Mouse (Mus musculus): ENCODE data around the gene Taf13. TPM values are rescaled to one million over a fixed set of nuclear protein-coding genes. Genes with fewer than 3 reads are reported as not detected.
A peak's percentile ranks its signal among the peaks of the same experiment; 100 is the strongest.

Gene Taf13
- total and polyA plus RNA-seq, 3 experiments = 1.1 to 22.2 (median 14.4) TPM

- H3K4me3 ChIP-seq (ENCODE audit: low read depth, low read length) = no peak overlapping the region
- peaks cover 13% of the 10 kb centered on the region for H3K4me1 ChIP-seq (ENCODE audit: insufficient read depth, low read depth, low read length)
- H3K9me3 ChIP-seq (replicated peaks) = no peaks in the 10 kb centered on the region
- peaks cover 7% of the 10 kb centered on the region; the same call in 1 of the 2 replicates for H3K27me3 ChIP-seq (ENCODE audit: insufficient read depth, low read length)
- TF ChIP-seq GATA1 (IDR thresholded peaks at IDR 0.05; ENCODE audit: borderline replicate concordance, low read length) = no peak
- no peak for TF ChIP-seq POLR2AphosphoS5 (IDR thresholded peaks at IDR 0.05; ENCODE audit: insufficient replicate concordance, low read depth, low read length)
- TF ChIP-seq GATA2 (IDR thresholded peaks at IDR 0.05; ENCODE audit: borderline replicate concordance, low read depth, low read length) = no peak
- no peak for TF ChIP-seq TAL1 (conservative IDR thresholded peaks at IDR 0.05; ENCODE audit: low read depth, low read length)
- TF ChIP-seq CTCF (IDR thresholded peaks at IDR 0.05; ENCODE audit: low read depth, low read length) = no peak
- no peaks in the 10 kb centered on the region for H3K36me3 ChIP-seq (replicated peaks)
- ATAC-seq (ENCODE audit: extremely low read depth, insufficient number of reproducible peaks, low FRiP score, poor library complexity, severe bottlenecking) (no peak), DNase-seq (ENCODE audit: low spot score) (no peak)
Observed at GRCm38 (mm10) chr3:108588446-108588845, 16.9 kb downstream of the Taf13 start.

- DNase-seq (ENCODE audit: low spot score) (peak; percentile 97), ATAC-seq (ENCODE audit: extremely low read depth, insufficient number of reproducible peaks, low FRiP score, poor library complexity, severe bottlenecking) (peak; percentile 100)
- H3K4me1 ChIP-seq (ENCODE audit: insufficient read depth, low read depth, low read length) = peaks cover 13% of the 10 kb centered on the region
- TF ChIP-seq CTCF (IDR thresholded peaks at IDR 0.05; ENCODE audit: low read depth, low read length) = no peak
- H3K4me3 ChIP-seq (ENCODE audit: low read depth, low read length) = peak within 1 kb of the TSS; percentile 92
- H3K9me3 ChIP-seq (replicated peaks) = no peaks in the 10 kb centered on the region
- H3K27me3 ChIP-seq (ENCODE audit: insufficient read depth, low read length) = peaks cover 7% of the 10 kb centered on the region; the same call in 1 of the 2 replicates
- no peaks in the 10 kb centered on the region for H3K36me3 ChIP-seq (replicated peaks)
Observed at GRCm38 (mm10) chr3:108590786-108591529, 19.5 kb downstream of the Taf13 start, which contains the start of gene Wdr47. Wdr47 (plus strand) TSS chr3:108591279.

GRCm38 (mm10) chr3:108591530-108592522 is 20.3 kb downstream of the Taf13 start:
- no peak for TF ChIP-seq GATA1 (IDR thresholded peaks at IDR 0.05; ENCODE audit: borderline replicate concordance, low read length)
- TF ChIP-seq GATA2 (IDR thresholded peaks at IDR 0.05; ENCODE audit: borderline replicate concordance, low read depth, low read length) = no peak
- no peak for TF ChIP-seq TAL1 (conservative IDR thresholded peaks at IDR 0.05; ENCODE audit: low read depth, low read length)
- TF ChIP-seq POLR2AphosphoS5 (IDR thresholded peaks at IDR 0.05; ENCODE audit: insufficient replicate concordance, low read depth, low read length) = no peak
- no peak for TF ChIP-seq CTCF (IDR thresholded peaks at IDR 0.05; ENCODE audit: low read depth, low read length)
- Histone ChIP-seq H3K27me3 (ENCODE audit: insufficient read depth, low read length) (peaks cover 7% of the 10 kb centered on the region; the same call in 1 of the 2 replicates), H3K4me3 (ENCODE audit: low read depth, low read length) (peak overlapping the region; percentile 92), H3K36me3 (replicated peaks) (no peaks in the 10 kb centered on the region), H3K9me3 (replicated peaks) (no peaks in the 10 kb centered on the region), H3K4me1 (ENCODE audit: insufficient read depth, low read depth, low read length) (peaks cover 13% of the 10 kb centered on the region)
- ATAC-seq (ENCODE audit: extremely low read depth, insufficient number of reproducible peaks, low FRiP score, poor library complexity, severe bottlenecking) (no peak), DNase-seq (ENCODE audit: low spot score) (peak; percentile 58)

- Histone ChIP-seq H3K4me1 (ENCODE audit: insufficient read depth, low read depth, low read length) (no peaks in the 10 kb centered on the region), H3K9me3 (replicated peaks) (no peaks in the 10 kb centered on the region), H3K36me3 (replicated peaks) (peaks cover 5% of the 10 kb centered on the region), H3K27me3 (ENCODE audit: insufficient read depth, low read length) (no peaks in the 10 kb centered on the region), H3K4me3 (ENCODE audit: low read depth, low read length) (no peak overlapping the region)
- ATAC-seq (ENCODE audit: extremely low read depth, insufficient number of reproducible peaks, low FRiP score, poor library complexity, severe bottlenecking) (no peak), DNase-seq (ENCODE audit: low spot score) (no peak)
- TF ChIP-seq POLR2AphosphoS5 (IDR thresholded peaks at IDR 0.05; ENCODE audit: insufficient replicate concordance, low read depth, low read length) (no peak), GATA1 (IDR thresholded peaks at IDR 0.05; ENCODE audit: borderline replicate concordance, low read length) (no peak), TAL1 (conservative IDR thresholded peaks at IDR 0.05; ENCODE audit: low read depth, low read length) (no peak), CTCF (IDR thresholded peaks at IDR 0.05; ENCODE audit: low read depth, low read length) (no peak), GATA2 (IDR thresholded peaks at IDR 0.05; ENCODE audit: borderline replicate concordance, low read depth, low read length) (no peak)
Observed at GRCm38 (mm10) chr3:108608906-108609305, 37.4 kb downstream of the Taf13 start.

Other genes with a start within 250 kb of the Taf13 start
- gene Mybphl, start 206.8 kb upstream of the Taf13 start, total RNA-seq (2014; fragmentation: Nextera tagmentation) = not detected in 2 replicates
- not detected in 2 replicates for gene Mybphl, start 206.8 kb upstream of the Taf13 start, total RNA-seq (2017)
- not detected in 2 replicates for gene Mybphl, start 206.8 kb upstream of the Taf13 start, polyA plus RNA-seq (2012)
- gene Psrc1, start 187.9 kb upstream of the Taf13 start, total RNA-seq (2014; fragmentation: Nextera tagmentation) = 129 and 172 TPM in 2 replicates
- 33.7 and 36.9 TPM in 2 replicates for gene Psrc1, start 187.9 kb upstream of the Taf13 start, total RNA-seq (2017)
- 122 and 125 TPM in 2 replicates for gene Psrc1, start 187.9 kb upstream of the Taf13 start, polyA plus RNA-seq (2012)
- not detected in 2 replicates for gene Celsr2, start 156.1 kb upstream of the Taf13 start, total RNA-seq (2014; fragmentation: Nextera tagmentation)
- 0.23 and 0.38 TPM in 2 replicates for gene Celsr2, start 156.1 kb upstream of the Taf13 start, total RNA-seq (2017)
- gene Celsr2, start 156.1 kb upstream of the Taf13 start, polyA plus RNA-seq (2012) = 0.03 TPM in 1 of 2 replicates, not detected in the other
- 138 and 143 TPM in 2 replicates for gene Sars, start 126.5 kb upstream of the Taf13 start, total RNA-seq (2014; fragmentation: Nextera tagmentation)
- gene Sars, start 126.5 kb upstream of the Taf13 start, total RNA-seq (2017) = 341 and 480 TPM in 2 replicates
- gene Sars, start 126.5 kb upstream of the Taf13 start, polyA plus RNA-seq (2012) = 170 and 206 TPM in 2 replicates
- not detected in 2 replicates for gene 1700013F07Rik, start 37.5 kb upstream of the Taf13 start, total RNA-seq (2014; fragmentation: Nextera tagmentation)
- gene 1700013F07Rik, start 37.5 kb upstream of the Taf13 start, total RNA-seq (2017) = not detected in 2 replicates
- not detected in 2 replicates for gene 1700013F07Rik, start 37.5 kb upstream of the Taf13 start, polyA plus RNA-seq (2012)
- gene 5330417C22Rik, start 35.2 kb upstream of the Taf13 start, total RNA-seq (2014; fragmentation: Nextera tagmentation) = not detected in 2 replicates
- gene 5330417C22Rik, start 35.2 kb upstream of the Taf13 start, total RNA-seq (2017) = under 0.01 and 0.06 TPM in 2 replicates
- not detected in 2 replicates for gene 5330417C22Rik, start 35.2 kb upstream of the Taf13 start, polyA plus RNA-seq (2012)
- 17.8 and 19.9 TPM in 2 replicates for gene Tmem167b, start 9.2 kb upstream of the Taf13 start, total RNA-seq (2014; fragmentation: Nextera tagmentation)
- gene Tmem167b, start 9.2 kb upstream of the Taf13 start, total RNA-seq (2017) = 42.3 and 46.8 TPM in 2 replicates
- gene Tmem167b, start 9.2 kb upstream of the Taf13 start, polyA plus RNA-seq (2012) = 2.2 and 2.5 TPM in 2 replicates
- gene Wdr47, start 19.6 kb downstream of the Taf13 start, total RNA-seq (2014; fragmentation: Nextera tagmentation) = 4.4 and 7.6 TPM in 2 replicates
- gene Wdr47, start 19.6 kb downstream of the Taf13 start, total RNA-seq (2017) = 10.3 and 11.2 TPM in 2 replicates
- gene Wdr47, start 19.6 kb downstream of the Taf13 start, polyA plus RNA-seq (2012) = 1.2 and 1.6 TPM in 2 replicates
- 41.6 and 42.9 TPM in 2 replicates for gene Clcc1, start 82.2 kb downstream of the Taf13 start, total RNA-seq (2014; fragmentation: Nextera tagmentation)
- gene Clcc1, start 82.2 kb downstream of the Taf13 start, total RNA-seq (2017) = 82.2 and 87.6 TPM in 2 replicates
- 10.5 and 14.0 TPM in 2 replicates for gene Clcc1, start 82.2 kb downstream of the Taf13 start, polyA plus RNA-seq (2012)
- gene Gpsm2, start 150.6 kb downstream of the Taf13 start, total RNA-seq (2014; fragmentation: Nextera tagmentation) = 38.2 and 47.9 TPM in 2 replicates
- 27.5 and 32.5 TPM in 2 replicates for gene Gpsm2, start 150.6 kb downstream of the Taf13 start, total RNA-seq (2017)
- gene Gpsm2, start 150.6 kb downstream of the Taf13 start, polyA plus RNA-seq (2012) = 5.3 and 12.1 TPM in 2 replicates
- not detected in 2 replicates for gene Aknad1, start 168.0 kb downstream of the Taf13 start, total RNA-seq (2014; fragmentation: Nextera tagmentation)
- 0.11 TPM in 1 of 2 replicates, not detected in the other for gene Aknad1, start 168.0 kb downstream of the Taf13 start, total RNA-seq (2017)
- gene Aknad1, start 168.0 kb downstream of the Taf13 start, polyA plus RNA-seq (2012) = not detected in 2 replicates